Mouse (Mus musculus): ENCODE measurements at regions not wholly inside any gene's neighbourhood (a gene's known extent, or its start where the extent isn't known, plus 50 kb on each side); places are given as distances from the start of the nearest gene placed in this dataset.

DNA sequence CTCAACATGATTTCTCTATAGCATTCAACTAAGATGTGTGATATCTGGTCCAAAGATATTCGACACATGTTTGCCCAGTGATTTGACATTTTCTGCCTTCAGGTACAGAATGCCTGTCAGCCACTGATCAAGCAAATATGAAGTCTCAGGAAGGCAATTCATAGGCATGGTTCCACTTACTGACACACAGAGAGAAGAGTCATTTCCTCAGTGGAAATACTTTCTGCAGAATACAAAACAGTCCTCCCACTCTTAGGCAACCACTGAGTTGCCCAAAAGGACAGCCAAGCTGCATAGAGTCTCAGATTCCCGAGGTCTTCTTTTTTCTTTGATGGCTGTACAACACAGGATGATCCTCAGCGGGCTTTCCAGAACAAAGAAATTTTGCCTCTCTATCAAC, 110.9 kb downstream of the Ndufa4 start:
- DNase-seq (ENCODE audit: extremely low read depth, low read depth), result no peak

DNA sequence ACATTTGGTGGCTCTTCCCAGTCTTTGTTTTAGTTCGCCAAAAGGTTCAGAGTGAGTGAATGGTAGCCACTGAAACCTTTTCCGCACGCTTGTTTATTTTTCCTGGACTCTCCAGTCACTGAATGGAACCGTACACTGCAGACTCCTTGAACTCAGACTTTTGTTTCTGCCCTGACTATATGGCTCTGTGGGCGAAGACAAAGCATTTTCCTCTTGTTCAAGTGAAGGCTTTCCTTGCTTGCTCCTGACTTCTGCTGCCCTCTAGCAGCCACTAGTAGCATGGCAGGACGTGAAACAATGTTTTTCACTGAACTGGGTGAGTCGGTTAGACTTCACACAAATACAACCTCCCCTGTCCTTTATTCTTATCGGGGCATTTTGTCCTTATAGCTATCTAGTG, 113.9 kb downstream of the Ndufa4 start:
- DNase-seq (ENCODE audit: extremely low read depth, low read depth), result no peak

DNA sequence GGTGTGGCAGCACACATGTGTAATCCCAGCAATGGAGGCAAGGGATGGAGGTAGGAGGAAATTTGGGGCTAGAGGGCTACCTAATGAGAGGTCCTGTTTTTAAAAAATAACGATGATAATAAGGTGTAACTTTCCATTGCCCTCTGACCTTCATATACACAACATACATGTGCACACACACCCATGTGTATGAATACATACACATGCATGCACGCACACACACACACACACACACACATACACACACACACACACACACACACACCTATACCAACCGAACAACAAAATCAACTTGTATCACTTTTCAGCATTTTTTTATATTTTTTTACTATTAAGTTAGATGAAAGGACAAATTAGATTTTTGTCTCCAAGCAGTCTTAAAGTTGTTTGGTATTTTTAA, 115.1 kb downstream of the Ndufa4 start:
- no peak for DNase-seq (ENCODE audit: extremely low read depth, low read depth)

DNA sequence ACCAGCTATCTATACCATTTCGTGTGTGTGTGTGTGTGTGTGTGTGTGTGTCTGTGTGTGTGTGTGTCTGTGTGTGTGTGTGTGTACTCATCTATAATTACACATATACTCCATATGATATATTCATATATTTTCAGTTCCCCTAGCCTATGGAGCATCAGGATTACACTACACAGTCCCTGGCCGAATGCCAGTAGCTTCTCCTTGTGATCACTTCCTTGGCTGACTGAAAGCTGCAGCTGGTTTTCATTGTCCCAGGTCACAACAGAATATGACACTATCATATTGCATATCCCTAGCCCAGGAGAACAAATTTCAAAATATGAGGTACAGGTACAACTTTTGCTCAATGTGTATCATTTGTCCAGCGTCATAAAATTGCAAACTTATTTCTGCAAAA, 116.2 kb downstream of the Ndufa4 start:
- no peak for DNase-seq (ENCODE audit: extremely low read depth, low read depth)

DNA sequence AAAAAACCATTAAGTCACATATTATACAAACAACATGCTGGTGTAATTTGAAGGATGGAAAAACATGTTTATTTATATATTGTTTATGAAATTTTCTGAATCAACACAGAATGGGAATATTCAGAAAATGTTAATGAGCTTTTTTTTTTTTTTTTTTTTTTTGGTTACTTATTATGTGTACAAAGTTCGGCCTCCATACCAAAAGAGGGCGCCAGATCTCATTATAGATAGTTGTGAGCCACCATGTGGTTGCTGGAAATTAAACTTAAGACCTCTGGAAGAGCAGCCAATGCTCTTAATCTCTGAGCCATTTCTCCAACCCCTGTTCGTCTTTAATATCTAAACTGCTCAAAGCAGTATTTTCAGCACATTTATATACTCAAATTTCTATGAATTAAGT, 133.3 kb downstream of the Ndufa4 start:
- no peak for DNase-seq (ENCODE audit: extremely low read depth, low read depth)

DNA sequence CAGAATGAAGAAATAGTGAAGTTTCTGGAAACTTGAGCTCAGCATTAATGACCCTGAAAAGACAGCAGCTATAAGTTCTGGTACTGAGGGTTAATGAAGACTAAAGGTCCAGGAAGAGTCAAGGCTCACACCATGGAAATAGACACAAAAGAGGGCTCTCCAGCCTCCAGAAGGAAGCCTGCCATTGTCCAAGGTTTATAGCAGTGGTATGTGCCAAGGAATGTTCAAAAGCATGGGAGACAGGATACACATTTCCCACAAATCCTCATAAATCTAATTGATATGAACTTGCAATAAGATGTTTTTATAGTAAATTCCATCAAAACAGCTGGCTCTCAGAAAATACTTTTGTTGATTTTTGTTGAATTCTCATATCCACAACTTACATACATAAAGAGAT, 144.4 kb downstream of the Ndufa4 start:
- no peak for DNase-seq (ENCODE audit: extremely low read depth, low read depth)

DNA sequence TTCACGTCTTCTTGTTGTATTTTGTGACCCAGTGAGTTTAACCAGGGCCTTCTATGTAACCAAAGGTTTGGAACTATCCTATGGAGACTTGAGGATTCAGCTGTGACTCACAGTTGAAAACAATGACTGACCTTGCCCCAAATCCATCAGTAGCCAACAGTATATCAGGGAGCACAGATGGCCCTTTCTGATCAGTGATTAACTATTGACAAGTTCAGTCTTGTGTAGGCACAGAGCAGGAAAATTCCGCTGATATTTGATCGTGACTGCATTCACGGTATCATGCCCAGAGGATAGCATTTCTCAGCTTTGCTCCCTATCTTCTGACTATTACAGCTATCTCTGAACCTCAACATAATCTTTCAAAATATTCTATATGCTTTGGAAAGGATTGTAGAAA, 169.6 kb downstream of the Ndufa4 start:
- no peak for DNase-seq (ENCODE audit: extremely low read depth, low read depth)

DNA sequence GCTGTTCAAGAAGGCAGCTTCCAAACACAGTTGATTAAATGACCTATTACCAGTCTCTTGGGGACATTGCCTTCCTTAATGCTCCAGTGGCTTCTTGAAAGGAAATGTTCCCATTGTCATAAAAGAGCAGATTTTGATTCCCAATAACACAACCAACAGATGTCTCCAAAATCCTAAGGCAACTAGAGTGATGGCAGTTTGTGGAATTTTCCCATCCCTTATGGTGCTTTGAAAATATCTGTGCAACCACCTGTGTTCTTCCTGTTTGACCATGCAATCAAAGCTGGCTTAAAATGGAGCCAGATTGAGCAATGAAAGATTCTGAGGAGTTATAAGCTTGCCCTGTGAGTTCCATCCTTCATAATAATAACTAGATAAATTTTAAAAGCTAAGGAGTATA, 176.2 kb downstream of the Ndufa4 start:
- DNase-seq (ENCODE audit: extremely low read depth, low read depth), result no peak

DNA sequence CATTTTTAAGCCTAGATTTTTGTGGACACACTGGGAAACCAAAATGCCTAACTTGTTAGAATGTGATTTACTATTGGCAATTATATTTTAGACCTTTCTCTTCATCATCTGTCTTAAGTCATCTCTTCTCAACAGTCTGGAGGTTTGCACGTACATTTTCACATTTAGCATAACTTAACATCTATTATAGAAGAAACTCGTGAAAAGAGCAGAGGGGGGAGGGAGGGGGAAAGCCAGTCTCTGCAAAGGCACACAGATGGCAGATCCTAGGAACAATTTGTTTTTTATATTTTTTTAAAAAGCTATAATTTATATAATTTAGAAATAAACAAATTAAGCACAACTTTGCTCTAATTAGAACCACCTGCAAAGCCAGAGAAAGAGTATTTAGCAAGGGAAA, 176.6 kb downstream of the Ndufa4 start:
- DNase-seq (ENCODE audit: extremely low read depth, low read depth), result no peak

DNA sequence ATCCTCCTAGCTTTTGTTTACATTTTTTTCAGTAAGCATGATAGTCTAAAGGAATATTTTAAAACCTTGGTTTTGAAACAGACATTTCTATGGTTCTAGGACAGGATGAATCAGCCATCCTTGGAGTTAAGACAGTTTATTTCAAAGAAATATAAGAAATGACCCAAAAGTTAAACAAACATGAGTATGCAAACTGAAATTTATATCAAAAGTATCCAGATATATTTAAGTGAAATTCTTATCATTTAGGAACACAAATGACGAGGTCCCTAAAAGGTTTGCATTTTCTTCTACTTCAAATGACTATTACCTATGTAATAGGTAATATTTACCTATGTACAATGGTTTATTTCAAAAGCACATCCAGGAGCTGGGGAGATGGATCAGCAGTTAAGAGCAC, 179.5 kb downstream of the Ndufa4 start:
- DNase-seq (ENCODE audit: extremely low read depth, low read depth), result no peak

DNA sequence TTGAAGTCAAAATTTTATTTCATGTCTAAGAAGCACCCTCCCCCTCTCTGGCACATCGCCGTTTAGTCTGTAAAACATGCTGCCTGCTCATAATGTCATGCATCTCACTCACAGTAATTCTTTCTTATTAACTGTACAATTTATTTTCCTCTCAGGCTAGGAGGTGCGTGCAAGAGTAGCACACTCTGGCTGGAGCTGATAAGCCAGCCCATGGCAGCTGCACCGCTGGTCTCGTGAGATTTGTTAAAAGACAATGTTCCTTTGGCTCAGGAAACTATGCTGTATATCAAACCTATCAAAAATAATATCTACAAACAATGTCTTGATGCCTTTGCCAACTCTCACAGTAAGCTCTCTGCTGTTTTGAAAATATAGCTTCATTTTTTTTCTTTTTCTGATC, 179.9 kb downstream of the Ndufa4 start:
- peak; percentile 77 for DNase-seq (ENCODE audit: extremely low read depth, low read depth)

DNA sequence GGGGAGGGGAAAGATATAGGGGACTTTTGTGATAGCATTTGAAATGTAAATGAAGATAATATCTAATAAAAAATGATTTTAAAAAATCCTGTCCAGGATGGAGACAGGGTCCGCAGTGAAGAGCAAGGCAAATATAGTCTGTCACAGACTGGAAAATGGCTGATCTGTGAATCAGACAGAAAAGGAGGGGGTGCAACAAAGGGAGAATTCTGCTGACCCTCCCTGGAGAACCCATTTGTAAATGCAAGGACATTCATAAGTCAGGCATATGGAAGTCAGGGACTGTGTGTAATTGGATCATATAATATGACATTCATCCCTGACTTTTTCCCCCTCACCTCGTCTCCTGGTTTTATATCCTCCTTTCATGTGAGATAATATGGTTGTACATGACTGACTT, 183.8 kb downstream of the Ndufa4 start:
- no peak for DNase-seq (ENCODE audit: extremely low read depth, low read depth)

DNA sequence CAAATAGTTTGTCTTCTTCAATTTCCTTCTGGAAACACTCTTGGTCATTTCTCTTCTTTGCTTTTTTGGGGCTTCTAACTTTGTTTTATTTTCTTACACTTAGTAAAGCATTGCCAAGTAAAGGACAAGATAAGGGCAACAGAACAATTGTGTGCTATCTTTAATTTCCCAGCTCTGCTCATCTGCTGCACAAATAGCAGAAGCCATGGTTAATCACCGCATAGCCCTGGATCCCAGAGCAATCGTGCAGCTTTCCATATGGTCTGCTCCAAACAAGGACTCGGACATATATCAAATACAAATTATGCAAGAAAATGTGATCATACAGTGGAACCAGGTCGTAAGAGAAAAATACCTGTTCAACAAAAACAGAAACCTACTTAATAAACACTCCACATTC, 187.0 kb downstream of the Ndufa4 start:
- DNase-seq (ENCODE audit: extremely low read depth, low read depth), result no peak

DNA sequence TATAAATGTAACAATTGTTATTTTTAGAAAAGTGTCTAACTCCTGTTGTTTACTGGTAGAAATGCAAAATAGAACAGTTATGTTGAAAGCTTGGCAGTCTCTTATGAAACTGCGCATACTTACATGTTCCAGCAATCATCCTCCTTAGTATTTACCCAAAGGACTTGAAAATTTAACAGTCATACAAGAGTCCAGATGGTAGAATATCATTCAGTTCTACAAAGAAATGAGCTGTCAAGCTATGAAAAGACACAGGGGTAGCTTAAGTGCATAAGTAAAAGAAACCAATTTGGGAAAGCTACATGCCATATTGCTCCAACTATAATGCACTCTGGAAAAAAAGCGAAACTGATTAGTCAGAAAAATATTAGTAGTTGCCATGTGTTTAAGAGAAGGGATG, 196.7 kb downstream of the Ndufa4 start:
- no peak for DNase-seq (ENCODE audit: extremely low read depth, low read depth)

DNA sequence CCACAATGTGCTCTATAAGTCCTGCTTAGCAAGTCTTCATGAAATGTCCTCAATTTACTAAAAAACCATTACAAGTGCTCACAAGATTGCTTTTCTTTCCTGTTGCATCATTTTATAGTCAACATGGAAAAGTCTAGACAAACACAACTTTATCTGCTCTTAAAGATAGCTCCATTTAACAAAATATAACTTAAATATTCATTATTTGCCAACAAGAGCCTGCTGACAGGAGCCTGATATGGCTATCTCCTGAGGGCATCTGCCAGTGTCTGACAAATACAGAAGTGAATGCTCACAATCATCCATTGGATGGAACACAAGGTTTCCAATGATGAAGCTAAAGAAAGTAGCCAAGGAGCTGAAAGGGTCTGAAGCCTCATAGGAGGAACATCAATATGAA, 197.8 kb downstream of the Ndufa4 start:
- no peak for DNase-seq (ENCODE audit: extremely low read depth, low read depth)
